Mouse (Mus musculus) lung, postnatal 10 days (tissue): ENCODE measurements around the gene Mpp5.

Source experiments
- DNase-seq: peaks from one replicate; pipeline ENCODE4 v3.0.0; 2021

Mpp5 gene

DNA sequence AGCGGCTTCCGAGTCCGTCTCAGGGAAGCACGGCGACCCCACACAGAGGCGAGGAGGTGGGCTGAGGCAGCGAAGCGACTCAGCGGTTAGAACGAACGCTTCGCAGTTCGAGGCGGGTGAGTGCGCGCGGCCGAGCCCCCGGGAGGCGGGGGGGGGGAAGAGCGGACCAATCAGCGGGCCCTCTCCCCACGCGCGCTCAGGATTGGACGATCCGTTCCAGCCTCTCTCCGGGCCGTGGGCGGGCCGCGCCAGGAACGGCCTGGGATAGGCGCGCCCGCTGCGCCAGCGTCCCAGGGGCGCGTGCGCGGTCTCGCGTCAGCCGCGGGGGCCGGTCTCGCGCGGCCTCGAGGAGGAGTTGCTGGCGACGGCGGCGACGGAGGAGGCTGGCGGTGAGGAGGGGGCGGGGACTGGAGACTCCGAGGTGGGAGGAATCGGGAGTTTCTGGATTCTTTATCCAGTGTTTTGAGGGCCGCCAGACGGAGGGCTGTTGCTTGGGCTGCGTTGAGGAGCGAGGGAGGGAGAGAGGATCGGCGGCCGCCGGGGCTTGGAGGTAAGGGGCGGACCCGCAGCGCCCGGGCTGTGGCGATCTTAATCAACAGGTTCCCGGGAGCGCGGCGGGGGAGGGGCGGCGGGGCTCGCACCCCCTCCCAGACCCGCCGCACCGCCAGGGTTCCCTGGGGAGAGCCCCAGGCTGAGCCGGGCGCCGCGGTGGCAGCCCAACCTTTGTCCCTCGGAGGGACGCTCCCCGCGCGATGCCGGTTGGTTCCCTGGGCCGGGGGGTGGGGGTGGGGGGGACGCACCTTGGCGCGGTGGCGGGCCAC is at the start of gene Mpp5:
Gene Mpp5 (plus strand): TSS at position 351 of the 821 bp plus-strand sequence.
- peak; percentile 98 for DNase-seq

DNA sequence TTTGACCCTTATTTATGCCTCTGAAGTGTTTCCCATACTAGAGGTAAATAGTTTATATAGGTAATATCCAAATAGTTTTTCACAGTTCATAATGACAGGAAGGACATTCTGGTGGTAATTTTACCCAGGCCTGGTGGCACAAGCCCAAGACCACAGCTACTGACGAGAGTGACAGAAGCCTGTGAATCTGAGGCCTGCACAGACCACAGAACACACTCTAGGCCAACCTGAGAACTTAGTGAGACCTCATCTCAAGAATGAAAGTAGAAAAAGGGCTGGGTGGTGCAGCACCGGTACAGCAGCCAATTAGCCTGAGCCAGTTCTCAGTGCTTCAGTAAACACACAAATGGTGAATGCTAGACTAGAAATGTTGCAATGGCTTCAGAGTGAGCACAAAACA is 30.9 kb upstream of the Mpp5 start:
- DNase-seq = no peak

DNA sequence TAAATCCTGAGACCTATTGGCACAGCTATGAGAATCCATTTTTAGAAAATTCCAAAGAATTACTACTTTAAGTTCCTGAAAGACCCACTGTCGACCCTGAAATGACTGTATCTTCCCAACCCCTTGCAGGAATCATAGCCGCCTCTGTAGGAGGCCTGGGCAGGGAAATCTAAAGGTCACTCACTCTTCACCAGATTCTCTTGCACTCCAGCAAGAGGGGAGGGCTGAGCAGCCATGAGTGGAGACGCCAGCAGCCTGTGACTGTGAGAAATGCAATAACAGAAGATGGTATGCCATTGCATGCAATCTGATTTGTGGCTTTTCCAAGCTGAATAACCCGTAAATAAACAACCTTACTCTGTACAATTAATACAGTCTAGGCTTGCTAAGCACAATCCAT is 21.0 kb upstream of the Mpp5 start:
- no peak for DNase-seq

DNA sequence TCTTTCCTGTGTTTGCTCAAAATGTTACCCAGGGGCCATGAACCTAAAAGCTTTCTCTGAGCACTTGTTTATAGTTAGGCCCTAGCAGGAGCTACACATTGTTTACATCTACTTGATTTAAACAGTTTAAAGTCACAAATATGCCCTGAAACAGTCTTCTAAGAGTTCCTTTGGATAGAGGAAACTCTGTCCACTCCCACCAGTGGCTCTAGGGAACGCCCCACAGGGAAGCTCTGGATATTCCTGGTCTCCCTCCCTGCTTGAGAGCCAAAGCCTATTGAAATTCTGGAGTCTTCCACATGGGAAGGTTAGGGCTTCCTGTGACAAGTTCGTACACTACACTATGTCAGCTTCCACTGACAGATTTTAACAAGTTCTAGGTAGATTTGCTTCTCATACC is 9.1 kb upstream of the Mpp5 start:
- no peak for DNase-seq

DNA sequence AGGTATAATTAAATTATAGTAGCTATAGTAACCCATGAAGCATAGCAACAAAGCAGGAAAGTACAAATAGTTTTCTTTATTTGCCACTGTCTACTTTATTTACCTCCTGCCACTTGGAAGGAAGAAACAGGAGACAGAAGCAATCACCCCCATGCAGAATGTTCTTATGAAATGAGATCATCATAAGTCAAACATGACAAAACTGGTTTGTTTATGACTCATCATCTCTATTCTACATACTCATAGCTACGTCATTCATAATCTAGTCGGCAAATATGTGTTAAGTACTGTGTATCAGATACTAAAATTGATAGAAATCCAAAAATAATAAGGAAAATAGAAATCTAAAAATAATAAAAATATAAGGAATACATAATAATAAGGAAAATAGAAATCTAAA is 8.4 kb upstream of the Mpp5 start:
- DNase-seq = no peak

DNA sequence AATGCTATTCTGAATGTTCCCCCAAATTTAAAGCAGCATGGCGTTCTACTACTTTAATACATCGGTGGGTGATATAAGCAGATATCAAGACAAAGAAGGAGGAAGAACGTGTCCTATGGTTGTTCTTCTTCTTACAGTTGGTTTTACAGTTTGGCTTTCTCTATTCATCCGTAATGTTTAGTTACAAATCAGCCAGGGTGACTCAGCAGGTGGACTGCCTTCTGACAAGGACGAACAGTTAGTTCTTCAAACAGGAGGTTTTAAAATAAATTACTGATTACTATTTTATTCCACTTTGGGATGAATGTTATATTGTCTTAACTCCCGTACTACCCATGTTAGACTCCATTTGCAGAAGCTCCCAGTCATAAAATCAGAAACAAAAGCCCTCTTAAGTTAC is 2.5 kb upstream of the Mpp5 start:
- no peak for DNase-seq

DNA sequence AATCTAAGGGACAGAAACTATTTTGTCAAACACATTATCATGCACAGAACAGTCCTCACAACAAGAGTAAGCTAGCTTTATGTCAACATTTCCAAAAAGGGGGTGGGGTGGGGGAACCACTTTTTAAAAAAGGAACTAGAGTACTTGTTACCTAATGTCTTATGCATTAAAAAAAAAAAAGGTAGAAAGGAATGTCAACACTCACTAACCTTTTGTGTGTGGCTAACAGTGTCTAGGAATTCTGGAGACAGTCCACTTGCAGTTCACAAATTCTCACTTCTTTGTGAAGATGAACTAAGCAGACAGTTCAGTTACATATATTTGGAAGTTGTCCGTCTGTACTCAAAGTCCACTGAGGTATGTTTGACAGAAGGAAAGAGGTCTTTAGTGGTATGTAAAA is 1.3 kb upstream of the Mpp5 start:
- no peak for DNase-seq

DNA sequence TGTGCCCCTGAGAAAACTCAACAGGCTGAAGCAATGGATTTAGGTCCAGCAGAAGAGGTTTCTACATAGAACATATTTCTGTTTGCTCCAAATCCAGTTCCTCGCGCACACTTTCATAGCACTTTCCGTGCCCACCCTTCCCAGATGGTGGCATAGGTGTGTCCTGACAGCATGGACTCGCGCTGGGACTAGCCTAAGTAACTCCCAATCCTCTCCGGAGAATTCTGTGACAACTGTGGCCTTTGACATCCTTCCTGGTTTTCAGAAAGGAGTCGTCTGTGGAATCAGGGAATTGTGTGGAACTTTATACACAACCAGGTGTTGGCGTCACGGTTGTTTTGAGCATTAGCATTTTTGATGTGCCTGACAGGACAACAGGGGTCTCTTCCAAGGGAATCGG is 594 bp upstream of the Mpp5 start:
- no peak for DNase-seq

DNA sequence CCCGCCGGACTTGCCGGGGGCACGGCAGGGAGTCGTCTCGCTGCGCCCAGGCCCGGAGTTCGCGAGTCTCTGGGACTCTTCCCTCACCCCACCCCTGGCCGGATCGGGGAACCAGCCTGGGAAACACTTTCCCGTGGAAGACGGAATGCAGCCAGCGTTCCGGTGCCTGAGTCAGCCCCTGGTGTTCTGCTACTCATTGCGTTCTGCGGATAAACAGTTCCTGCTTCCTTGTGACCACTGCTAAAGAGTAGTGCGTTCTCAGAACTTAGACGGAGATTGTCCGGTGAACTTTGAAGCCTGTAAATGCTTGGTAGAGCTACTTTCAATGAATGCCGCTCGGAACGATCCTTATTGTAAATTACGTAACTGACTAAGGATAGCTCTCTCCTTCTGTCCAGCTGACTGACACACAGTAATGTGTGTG is 683 bp downstream of the Mpp5 start:
- peak; percentile 74 for DNase-seq

DNA sequence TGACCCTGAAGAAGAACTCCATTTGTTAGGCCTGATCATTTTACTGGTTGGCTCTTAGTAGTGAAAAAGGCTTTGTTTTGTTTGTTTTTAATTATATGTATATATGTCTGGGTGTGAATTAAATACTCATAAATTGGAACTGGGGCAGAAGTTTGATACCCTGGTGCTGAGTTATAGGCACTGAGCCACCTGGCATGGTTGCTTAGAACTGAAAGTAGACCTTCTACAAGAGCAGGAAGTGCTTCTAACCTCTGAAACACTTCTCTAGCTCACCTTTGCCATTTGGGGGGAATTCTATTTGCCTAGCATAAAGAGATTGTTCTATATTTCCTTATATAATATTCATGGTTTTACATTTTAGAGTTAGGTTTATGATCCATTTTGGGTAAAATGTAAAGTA is 13.3 kb downstream of the Mpp5 start:
- DNase-seq = no peak

DNA sequence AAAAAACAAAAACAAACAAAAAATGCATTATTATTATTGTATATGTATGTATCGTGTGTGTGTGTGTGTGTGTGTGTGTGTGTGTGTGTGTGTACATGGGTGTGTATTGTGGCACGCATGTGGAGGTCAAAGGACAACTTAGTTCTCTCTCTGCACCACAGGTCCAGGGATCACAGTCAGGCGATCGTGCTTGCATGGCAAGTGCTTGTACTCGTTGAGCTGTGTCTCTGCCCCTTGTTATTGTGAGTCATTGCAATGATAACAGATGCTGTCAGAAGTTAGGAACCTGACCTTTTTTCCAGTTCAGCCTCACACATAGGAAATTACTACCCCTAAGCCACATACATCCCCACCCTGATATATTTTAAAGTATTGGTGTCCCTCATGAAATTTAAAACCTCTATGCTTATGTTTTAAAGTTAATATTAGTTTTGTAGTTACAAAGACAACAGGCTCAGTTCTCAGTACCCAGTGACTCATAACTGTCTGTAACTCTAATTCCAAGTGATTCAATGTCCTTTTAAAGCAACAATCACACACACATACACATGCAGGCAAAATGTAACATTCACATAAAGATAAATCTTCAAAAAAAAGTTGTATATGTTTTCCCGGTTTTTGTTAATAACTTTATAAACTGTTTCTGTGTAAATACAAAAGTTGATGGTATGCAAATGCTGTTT is 20.5 kb downstream of the Mpp5 start:
- DNase-seq = no peak

DNA sequence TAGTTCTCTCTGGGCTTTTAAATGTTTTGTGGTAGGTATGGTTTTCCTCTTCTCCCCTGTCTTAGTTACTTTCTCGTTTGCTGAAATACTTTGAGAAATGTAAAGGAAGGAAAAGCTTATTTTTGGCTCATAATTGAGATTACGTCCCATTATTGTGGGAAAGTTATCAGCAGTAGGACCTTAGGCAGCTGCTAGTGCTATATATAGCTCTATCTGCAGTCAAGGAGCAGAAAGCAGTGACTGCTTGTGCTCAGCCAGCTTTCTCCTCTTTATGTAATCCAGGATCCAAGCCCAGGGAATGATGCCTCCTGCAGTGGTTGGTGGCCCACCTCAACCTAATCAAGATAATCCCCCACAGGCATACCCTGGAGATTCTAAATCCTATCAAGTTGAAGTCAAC is 24.5 kb downstream of the Mpp5 start:
- no peak for DNase-seq

DNA sequence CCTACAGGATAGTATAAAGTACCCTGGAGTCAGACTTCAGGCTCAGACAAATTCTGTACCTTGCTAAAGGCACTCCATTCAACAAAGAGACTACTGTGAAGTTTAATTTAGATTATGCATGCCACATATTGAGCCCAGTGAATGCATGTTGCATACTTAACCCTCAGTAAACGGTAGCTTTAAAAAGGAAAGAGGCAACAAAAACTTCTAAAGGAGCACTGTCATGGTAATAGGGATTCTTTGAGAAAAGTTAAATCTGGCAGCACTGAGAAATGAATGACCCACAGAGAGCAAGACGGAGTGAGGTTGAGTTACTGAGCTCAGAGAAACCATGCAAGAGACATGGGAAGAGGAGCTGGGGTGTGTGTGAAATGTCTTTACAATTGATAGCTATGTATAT is 29.2 kb downstream of the Mpp5 start:
- DNase-seq = no peak

DNA sequence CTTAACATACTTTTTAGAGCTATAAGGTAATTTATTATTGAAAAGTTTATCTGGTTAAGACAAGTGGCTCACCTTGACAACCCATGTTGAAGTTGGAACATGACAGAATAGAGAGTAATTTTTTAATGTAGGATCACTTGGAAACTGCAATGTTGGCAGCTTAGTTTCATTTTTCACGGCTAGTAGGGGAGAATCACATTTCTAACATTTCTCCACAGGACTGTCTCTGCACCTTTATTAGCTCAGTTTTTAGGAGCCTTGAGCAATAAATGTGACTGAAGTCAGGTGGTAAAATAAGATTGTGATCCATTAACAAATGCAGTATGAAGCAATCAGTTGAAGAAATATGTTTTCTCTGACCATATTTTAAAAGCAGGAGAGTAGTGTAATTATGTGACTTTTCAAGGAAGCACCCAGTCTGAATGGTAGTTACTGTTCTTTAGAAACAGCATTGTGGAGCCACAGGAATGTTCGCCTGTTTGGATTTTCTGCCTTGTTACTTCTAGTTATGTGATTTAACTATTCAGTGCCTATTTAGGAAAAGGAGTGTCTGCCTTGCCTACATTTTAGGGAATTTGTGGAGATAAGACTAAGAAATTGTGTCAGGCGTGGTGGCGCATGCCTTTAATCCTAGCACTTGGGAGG is 29.8 kb downstream of the Mpp5 start:
- DNase-seq = no peak

DNA sequence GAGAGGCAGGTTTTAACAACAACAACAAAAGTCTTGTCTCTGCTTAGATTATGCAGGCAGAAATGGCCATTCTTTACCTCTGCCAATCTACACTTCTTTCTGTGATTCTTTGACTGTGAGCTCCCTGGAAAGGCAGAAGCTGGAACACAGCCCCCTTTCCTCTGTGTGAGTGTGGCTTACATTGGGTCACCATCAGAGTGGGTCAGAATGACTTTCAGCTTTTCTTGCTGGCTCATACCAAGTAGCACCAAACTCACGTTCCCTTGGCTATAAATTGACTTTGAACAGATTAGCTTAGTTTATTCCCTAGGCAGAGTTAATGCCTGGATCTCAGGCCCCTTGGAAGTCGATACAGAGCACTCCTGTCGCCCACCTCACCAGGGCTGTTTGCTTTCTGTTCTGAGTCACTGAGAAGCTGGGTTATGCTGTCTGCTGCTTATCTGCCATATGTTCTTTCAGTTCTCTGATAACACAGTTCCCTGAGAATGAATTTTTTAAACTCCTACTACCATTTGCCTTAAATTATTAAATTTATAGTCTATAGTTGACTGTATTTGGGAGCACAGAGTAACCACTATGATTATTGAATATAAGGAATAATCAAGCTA is 39.7 kb downstream of the Mpp5 start:
- no peak for DNase-seq

DNA sequence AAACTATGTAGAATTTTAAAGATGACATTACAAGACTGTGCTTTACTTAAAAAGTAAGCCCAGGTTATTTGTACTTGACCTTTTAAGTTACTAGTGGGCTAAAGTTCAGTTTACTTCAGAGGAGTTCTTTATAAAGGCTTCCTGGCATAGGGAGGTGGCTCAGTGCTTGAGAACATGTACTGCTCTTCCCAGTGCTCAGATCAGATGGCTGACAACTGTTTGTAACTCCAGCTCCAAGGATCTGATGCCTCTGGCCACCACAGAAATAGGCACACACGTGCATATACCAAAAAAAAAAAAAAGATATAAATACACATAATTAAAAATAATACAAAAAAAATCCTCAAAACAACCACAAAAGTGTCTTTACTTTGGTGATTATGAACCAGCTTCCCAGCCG is 42.1 kb downstream of the Mpp5 start:
- DNase-seq = no peak

DNA sequence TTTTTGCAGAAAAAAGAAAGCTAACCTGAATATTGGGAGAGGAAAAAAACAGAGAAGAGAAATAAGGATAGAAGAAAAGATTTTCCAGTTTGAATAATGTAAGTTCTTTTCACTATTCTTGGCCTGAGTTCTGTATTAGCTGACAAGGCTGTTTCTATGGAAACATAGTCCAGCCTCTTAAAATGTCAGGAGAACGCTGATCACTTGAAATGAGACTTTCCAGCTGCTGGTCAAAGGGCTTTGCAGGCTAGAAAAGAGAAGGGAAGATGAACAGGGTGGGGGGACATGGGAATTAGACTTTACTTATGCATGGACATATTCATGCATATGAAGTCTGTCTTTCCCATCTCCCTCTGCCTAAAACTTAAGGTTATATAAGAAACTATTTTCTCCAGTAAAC is 45.5 kb downstream of the Mpp5 start:
- DNase-seq = peak; percentile 51

DNA sequence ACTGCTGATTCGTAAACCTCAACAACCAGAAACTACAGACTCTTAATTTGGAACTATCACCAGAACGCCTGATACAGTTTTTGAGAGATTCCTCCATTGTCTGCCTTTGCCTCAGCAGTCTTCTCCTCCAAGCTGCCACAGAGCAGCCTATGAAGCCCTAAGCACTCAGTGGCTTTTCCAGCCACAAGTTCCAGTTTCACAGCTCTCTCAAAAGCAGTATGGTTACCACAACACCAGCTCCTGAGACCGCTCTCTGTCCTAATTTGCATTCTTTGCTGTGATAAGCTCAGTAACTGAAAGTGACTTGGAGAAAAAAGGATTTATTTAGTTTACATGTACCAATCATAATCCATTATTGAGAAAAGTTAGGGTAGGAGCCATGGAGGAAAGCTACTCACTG is 51.3 kb downstream of the Mpp5 start:
- no peak for DNase-seq

DNA sequence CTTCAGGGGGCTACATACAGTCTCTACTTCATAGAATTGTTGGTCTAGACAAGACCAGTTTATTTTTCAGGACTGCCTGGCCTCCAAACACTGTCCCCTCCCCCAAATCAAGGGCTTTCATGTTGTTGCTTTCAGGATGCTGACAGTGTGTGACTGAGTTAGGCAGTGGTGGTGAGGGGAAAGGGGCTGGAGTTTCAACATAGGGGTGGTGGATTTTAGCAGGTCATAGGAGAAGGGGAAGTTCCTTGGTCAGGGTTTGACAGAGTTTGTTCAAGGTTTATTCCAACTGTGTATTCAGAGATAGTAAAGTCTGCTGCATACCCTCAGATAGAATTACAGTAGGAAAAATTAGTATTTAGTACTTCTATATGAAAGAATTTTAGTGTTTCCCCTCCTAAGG is 53.1 kb downstream of the Mpp5 start:
- no peak for DNase-seq

DNA sequence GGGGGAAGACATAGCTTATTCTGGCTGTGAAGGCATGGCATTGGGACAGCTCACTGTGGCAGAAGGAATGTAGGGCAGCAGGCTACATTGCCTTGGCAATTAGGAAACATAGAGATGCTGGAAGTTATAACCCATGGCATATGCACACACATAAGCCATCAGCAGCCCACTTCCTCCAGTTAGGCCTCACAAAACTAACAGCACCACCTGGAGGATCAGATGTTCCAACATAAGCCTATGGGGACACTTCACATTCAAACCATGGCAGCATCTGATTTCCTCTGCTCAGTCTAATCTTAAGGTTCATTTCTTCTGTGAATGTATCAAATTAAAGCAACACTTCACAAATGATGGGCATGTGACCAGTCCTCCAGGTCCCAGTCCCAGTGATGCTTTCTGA is 65.7 kb downstream of the Mpp5 start:
- peak; percentile 11 for DNase-seq

DNA sequence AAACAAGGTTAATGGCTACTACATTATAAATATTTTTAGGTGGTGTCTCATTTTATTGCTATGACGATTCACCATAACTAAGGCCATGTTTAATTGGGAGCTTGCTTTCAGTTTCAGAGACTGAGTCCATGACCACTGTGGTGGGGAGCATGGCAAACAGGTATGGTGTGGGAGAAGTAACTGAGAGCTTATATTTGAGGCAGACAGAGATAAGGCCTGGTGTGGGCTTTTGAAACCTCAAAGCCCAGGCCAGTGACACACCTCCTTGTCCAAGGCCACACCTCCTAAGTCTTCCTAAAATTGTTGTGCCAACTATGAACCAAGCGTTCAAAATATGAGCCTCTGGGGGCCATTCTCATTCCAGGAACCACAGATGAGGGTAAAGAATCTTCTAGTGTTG is 85.8 kb downstream of the Mpp5 start:
- no peak for DNase-seq

DNA sequence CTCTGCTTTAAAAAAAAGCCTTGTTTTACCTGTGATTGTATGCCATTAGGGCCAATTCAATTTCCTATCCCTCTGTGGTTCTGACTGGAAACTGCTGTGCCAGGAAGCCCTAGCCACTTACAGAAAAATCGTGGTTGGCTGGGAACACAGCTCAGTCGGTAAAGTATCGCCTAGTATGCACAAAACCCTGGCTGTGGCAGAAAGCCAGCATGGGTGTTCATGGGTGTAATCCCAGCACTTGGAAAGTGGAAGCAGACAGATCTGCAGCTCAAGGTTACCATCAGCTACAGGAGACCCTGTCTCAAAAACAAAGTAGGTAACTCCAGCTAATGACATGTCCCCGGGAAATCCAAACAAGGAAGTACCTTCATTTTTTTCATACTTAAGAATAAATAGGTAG is 91.2 kb downstream of the Mpp5 start:
- DNase-seq = no peak

DNA sequence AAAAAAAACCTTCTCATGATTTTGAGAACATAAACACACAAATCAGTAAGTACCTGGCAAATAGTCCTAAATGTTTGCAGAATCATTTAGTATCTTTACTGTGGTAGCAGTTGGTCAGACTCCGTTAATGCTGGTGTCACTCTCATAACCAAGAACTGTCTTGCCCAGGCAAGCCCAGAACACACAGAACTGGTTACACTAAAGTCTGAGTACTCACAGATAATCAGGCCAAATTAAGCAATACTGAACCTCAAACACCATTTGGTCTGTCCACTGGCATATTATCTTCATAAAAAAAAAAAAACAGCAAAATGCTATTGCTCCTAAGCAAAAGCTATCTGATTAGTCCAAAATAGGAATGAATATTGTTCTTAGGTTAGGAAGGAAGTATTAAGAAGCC is 93.7 kb downstream of the Mpp5 start:
- DNase-seq = no peak

DNA sequence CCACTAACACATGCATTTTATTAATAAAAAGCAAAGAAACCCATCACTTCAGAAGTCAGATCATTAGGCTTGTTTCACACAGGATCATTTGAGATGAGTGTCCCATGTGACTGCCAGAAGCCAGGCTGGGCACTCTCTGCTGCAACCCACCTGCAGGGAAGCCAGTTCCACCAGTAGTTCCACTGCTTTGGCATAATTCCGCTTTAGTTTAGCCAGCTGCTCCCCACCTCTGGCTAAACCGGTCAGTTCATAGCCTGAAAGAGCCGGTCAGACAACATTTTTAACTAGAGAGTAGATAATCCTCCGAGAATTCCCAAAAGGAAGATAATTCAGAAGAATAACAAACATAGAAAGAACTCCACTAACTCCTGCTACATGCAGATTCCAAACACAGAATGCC is 99.5 kb downstream of the Mpp5 start:
- DNase-seq = no peak
